Mouse (Mus musculus) brown adipose tissue, adult 24 weeks (tissue): ENCODE measurements around the gene Mrpl53. TPM values are rescaled to one million over a fixed set of nuclear protein-coding genes. Genes with fewer than 3 reads are reported as not detected.
"Not testable (repeated sequence)": the region's sequence is repeated elsewhere in the genome, so short reads cannot be mapped to it uniquely, and the experiment has no call there.

Source experiments
- H3K27ac ChIP-seq: fragments of 200-500 bp; replicated peaks from 2 replicates; pipeline ENCODE4 v1.5.1; 2012; ENCODE audit warnings: low read depth, mild to moderate bottlenecking, low read length
- H3K4me1 ChIP-seq: fragments of 200-500 bp; 2 replicates; pipeline ENCODE4 v1.6.1; 2012; ENCODE audit warnings: low read length, mixed read lengths; ENCODE audit not compliant: control insufficient read depth, insufficient read depth, insufficient read length
- H3K4me3 ChIP-seq: fragments of 200-500 bp; 2 replicates; pipeline ENCODE4 v1.5.1; 2012; ENCODE audit warnings: low read depth, mild to moderate bottlenecking, low read length, moderate library complexity; ENCODE audit not compliant: insufficient read depth
- polyA plus RNA-seq: library from polyadenylated mRNA; stranded (reverse); fragments of >200 nt; gene quantifications from 2 replicates; pipeline ENCODE4 v1.2.4, GENCODE M21; 2012; ENCODE audit not compliant: missing spikeins, insufficient read depth, insufficient read length

The Mrpl53 gene
- polyA plus RNA-seq, 1 experiment: 172 TPM

- peak overlapping the region; percentile 50 for H3K4me3 ChIP-seq
- 0 out of 2 replicates have a peak, but pooled peaks cover 5% of the 10 kb centered on the region for H3K4me1 ChIP-seq
- H3K27ac ChIP-seq: no peak overlapping the region
Measured at GRCm38 (mm10) chr6:83142211-83142731, 33.4 kb downstream of the Mrpl53 start.

GRCm38 (mm10) chr6:83142886-83143285 is 34.0 kb downstream of the Mrpl53 start:
- Histone ChIP-seq H3K4me3 (no peak overlapping the region), H3K27ac (no peak overlapping the region)

DNA sequence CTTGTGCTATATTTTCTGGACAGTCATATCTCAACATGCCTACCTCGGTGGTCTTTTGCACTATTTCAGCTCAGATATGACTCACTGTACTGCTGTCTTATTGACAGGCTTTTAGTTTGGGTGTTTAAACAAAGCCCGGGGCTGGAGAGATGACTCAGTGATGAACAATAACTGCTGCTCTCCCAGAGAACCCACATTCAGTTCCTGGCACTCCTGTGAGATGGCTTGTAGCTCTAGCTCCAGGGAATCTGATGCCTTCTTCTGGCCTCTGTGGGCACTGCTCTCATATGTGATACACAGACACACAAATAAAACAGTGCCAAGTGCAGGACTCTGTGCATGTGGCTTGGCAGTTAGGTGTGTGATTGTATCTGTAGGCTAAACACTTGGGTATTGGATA is 36.4 kb downstream of the Mrpl53 start:
- no peak overlapping the region for H3K4me3 ChIP-seq
- H3K4me1 ChIP-seq: 0 out of 2 replicates have a peak, but pooled peaks cover 2% of the 10 kb centered on the region
- H3K27ac ChIP-seq: no peak overlapping the region

More at GRCm38 (mm10) chr6:83142886-83143285, 34.0 kb downstream of the Mrpl53 start:
- 0 out of 2 replicates have a peak, but pooled peaks cover 3% of the 10 kb centered on the region for H3K4me1 ChIP-seq

DNA sequence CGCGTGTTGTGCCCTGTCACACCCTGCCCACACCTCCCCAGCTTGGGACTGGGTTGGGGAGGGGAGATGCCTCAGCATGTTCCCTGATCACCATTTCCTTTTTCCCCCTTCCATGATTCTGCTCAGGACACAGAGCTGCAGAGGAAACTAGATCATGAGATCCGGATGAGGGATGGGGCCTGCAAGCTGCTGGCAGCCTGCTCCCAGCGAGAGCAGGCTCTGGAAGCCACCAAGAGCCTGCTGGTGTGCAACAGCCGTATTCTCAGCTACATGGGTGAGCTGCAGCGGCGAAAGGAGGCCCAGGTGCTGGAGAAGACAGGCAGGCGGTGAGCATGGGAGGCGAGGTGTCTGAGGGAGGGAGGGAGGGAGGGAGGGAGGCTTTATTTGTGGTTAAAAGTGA is 37.0 kb downstream of the Mrpl53 start:
- H3K27ac ChIP-seq: no peak overlapping the region

DNA sequence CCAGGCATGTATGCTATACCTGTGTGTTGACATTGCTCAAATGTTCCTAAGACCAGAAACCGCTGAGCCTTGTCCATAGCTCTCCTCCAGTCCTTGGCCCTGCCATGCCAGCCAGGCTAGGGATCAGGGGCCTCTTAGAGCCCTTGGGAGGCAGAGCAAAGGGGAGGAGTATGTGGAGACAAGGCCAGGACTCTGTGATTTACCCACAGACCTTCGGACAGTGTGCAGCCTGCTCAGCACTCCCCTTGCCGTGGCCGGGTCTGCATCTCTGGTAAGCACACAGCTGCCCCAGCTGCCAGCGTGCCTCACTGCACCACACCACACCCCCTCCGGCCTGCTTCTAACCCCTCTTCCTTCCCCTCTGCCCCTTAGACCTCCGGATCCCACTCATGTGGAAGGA is 38.4 kb downstream of the Mrpl53 start:
- Histone ChIP-seq H3K27ac (no peak overlapping the region), H3K4me3 (no peak overlapping the region), H3K4me1 (0 out of 2 replicates have a peak, but pooled peaks cover 2% of the 10 kb centered on the region)

More for the DNA sequence above, 37.0 kb downstream of the Mrpl53 start:
- Histone ChIP-seq H3K4me1 (0 out of 2 replicates have a peak, but pooled peaks cover 2% of the 10 kb centered on the region), H3K4me3 (no peak overlapping the region)

GRCm38 (mm10) chr6:83151721-83152120 is 42.9 kb downstream of the Mrpl53 start:
- no peak overlapping the region for H3K27ac ChIP-seq
- no peaks in the 10 kb centered on the region for H3K4me1 ChIP-seq
- H3K4me3 ChIP-seq: no peak overlapping the region

DNA sequence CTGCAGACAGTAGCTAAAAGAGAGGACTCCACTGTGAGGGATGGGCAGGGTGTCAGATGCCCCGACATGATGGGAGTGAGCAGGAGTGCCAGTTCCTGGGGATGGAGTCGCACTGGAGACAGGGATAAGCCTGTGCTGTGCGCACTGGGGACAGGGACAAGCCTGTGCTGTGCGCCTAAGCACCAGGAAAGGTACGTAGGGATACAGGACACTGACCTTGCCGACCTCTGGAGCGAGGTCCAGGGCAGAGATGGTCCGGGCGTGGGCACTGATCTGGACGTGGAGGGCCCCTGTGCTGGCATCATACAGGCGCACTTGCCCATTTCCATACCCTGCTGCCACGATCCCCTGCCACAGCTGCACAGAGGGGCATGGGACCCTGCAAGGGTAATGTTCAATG is 44.2 kb downstream of the Mrpl53 start:
- no peak overlapping the region for H3K27ac ChIP-seq
- no peaks in the 10 kb centered on the region for H3K4me1 ChIP-seq
- H3K4me3 ChIP-seq: no peak overlapping the region

- no peak overlapping the region for H3K4me3 ChIP-seq
- no peaks in the 10 kb centered on the region for H3K4me1 ChIP-seq
- H3K27ac ChIP-seq: no peak overlapping the region
Measured at GRCm38 (mm10) chr6:83153485-83153884, 44.6 kb downstream of the Mrpl53 start.

DNA sequence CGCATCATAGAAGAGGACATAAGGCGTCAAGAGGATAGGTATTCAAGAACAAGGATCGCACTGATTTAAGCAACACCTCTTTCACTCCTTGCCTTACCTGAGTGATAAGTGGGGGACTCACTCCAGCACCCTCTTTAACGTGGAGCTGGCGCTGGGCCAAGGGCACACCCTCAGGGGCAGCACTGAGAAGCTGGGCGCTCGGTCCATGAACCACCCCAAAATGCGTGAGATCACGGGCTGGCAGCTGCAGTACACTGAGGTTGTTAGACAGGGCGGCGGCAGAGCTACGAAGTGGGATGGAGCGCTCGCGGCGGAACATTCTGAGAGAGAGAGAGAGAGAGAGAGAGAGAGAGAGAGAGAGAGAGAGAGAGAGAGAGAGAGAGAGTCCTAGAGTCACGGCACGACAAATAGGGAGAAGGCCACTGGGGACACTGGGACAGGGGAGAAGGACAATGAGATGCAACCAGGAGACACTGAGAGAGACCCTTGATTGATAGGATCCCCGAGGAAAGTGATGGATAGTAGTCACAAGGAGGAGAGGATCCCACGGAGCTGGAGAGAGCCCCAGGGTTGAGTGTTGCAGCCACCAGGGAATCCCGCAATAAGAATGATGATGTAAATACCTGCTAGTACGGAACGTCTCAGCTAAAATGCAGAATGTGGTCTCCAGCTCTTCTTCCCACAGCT is 46.9 kb downstream of the Mrpl53 start:
- Histone ChIP-seq H3K27ac (no peak overlapping the region), H3K4me3 (peak overlapping the region; percentile 83)

GRCm38 (mm10) chr6:83156259-83156684 is 47.4 kb downstream of the Mrpl53 start, which contains the start of the genes Wdr54 and 1700003E16Rik:
TSS of gene Wdr54 (minus strand) at chr6:83156397.
TSS of gene 1700003E16Rik (plus strand) at chr6:83156404.
- H3K4me3 ChIP-seq: peak within 1 kb of the TSS; percentile 83
- H3K27ac ChIP-seq: no peak within 1 kb of the TSS
- H3K4me1 ChIP-seq: no peaks in the 10 kb centered on the region

More for the DNA sequence above, 46.9 kb downstream of the Mrpl53 start:
- H3K4me1 ChIP-seq: no peaks in the 10 kb centered on the region

DNA sequence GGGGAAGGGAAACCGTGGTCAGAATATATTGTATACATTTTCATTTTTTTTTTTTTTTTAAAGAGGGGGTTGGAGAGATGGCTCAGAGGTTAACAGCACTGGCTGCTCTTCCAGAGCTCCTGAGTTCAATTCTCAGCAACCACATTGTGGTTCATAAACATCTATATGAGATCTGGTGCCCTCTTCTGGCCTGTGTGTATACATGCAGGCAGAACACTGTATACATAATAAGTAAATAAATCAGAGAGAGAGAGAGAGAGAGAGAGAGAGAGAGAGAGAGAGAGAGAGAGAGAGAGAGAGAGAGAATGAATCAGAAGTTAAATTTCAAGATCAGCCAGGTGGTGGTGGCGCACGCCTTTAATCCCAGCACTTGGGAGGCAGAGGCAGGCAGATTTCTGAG is 50.6 kb downstream of the Mrpl53 start:
- not testable (repeated sequence) for H3K27ac ChIP-seq, H3K4me1 ChIP-seq, H3K4me3 ChIP-seq

Other genes with a start within 250 kb of the Mrpl53 start
- not detected in 2 replicates for gene Sema4f, start 169.3 kb upstream of the Mrpl53 start, polyA plus RNA-seq
- gene M1ap, start 162.1 kb upstream of the Mrpl53 start, polyA plus RNA-seq: not detected in 2 replicates
- gene Dok1, start 75.6 kb upstream of the Mrpl53 start, polyA plus RNA-seq: 1.3 and 1.5 TPM in 2 replicates
- gene Loxl3, start 74.9 kb upstream of the Mrpl53 start, polyA plus RNA-seq: 0.63 and 1.6 TPM in 2 replicates
- gene Aup1, start 54.5 kb upstream of the Mrpl53 start, polyA plus RNA-seq: 78.0 and 97.2 TPM in 2 replicates
- 42.8 and 48.9 TPM in 2 replicates for gene Htra2, start 53.8 kb upstream of the Mrpl53 start, polyA plus RNA-seq
- 0.79 TPM in 1 of 2 replicates, not detected in the other for gene Dqx1, start 51.2 kb upstream of the Mrpl53 start, polyA plus RNA-seq
- not detected in 2 replicates for gene Tlx2, start 38.7 kb upstream of the Mrpl53 start, polyA plus RNA-seq
- 16.5 and 22.5 TPM in 2 replicates for gene Pcgf1, start 31.2 kb upstream of the Mrpl53 start, polyA plus RNA-seq
- gene Lbx2, start 22.7 kb upstream of the Mrpl53 start, polyA plus RNA-seq: not detected in 2 replicates
- gene Ccdc142, start 7.4 kb upstream of the Mrpl53 start, polyA plus RNA-seq: not detected in 2 replicates
- gene Gm42688, start 7.4 kb upstream of the Mrpl53 start, polyA plus RNA-seq: not detected in 2 replicates
- 6.0 and 6.2 TPM in 2 replicates for gene Mogs, start 6.5 kb downstream of the Mrpl53 start, polyA plus RNA-seq
- gene Wbp1, start 12.5 kb downstream of the Mrpl53 start, polyA plus RNA-seq: 62.1 and 70.3 TPM in 2 replicates
- 8.7 and 13.1 TPM in 2 replicates for gene Ino80b, start 16.4 kb downstream of the Mrpl53 start, polyA plus RNA-seq
- 4.5 and 7.1 TPM in 2 replicates for gene Rtkn, start 26.4 kb downstream of the Mrpl53 start, polyA plus RNA-seq
- not detected in 2 replicates for gene Wdr54, start 47.4 kb downstream of the Mrpl53 start, polyA plus RNA-seq
- gene 1700003E16Rik, start 47.4 kb downstream of the Mrpl53 start, polyA plus RNA-seq: not detected in 2 replicates
- gene Dctn1, start 56.9 kb downstream of the Mrpl53 start, polyA plus RNA-seq: 31.0 and 31.2 TPM in 2 replicates
- gene Slc4a5, start 110.8 kb downstream of the Mrpl53 start, polyA plus RNA-seq: not detected in 2 replicates
- gene Mthfd2, start 216.9 kb downstream of the Mrpl53 start, polyA plus RNA-seq: 5.2 and 7.4 TPM in 2 replicates
- gene Mob1a, start 217.0 kb downstream of the Mrpl53 start, polyA plus RNA-seq: 38.1 and 43.1 TPM in 2 replicates
- gene Bola3, start 240.1 kb downstream of the Mrpl53 start, polyA plus RNA-seq: 671 and 946 TPM in 2 replicates